Mouse (Mus musculus) lung, adult 2 months (tissue): ENCODE measurements at regions not wholly inside any gene's neighbourhood (a gene's known extent, or its start where the extent isn't known, plus 50 kb on each side); places are given as distances from the start of the nearest gene placed in this dataset.

Experiments used
- CTCF ChIP-seq: fragments of 200-500 bp; IDR thresholded peaks from 2 replicates; pipeline ENCODE4 v1.5.1; 2011; ENCODE audit warnings: mild to moderate bottlenecking, low read length, control low read depth; ENCODE audit not compliant: insufficient read depth
- POLR2A ChIP-seq: fragments of 200-500 bp; IDR thresholded peaks from 2 replicates; pipeline ENCODE4 v1.6.1; 2011; ENCODE audit warnings: low read depth, mild to moderate bottlenecking, control low read depth, low read length, borderline replicate concordance; ENCODE audit errors: extremely low read depth

GRCm38 (mm10) chr11:63252012-63252856 is 123.5 kb downstream of the Pmp22 start:
- TF ChIP-seq CTCF (no peak), POLR2A (no peak)
